Mouse (Mus musculus) adrenal gland, adult 18-20 months (tissue): ENCODE results near the gene Tnfrsf25. TPM values are rescaled to one million over a fixed set of nuclear protein-coding genes. Genes with fewer than 3 reads are reported as not detected.

Source experiments
- DNase-seq, 2 experiments: peaks; one replicate each; pipeline ENCODE4 v3.0.0; 2021 to 2022; ENCODE audit warnings: low spot score in 2 of 2
- total RNA-seq, 2 experiments: library from RNA; stranded (reverse); gene quantifications; 1 replicate in 1 of 2; 2 replicates in 1 of 2; pipeline ENCODE4 v1.2.3; 2021

Tnfrsf25 gene
- total RNA-seq, 2 experiments from 2014 or later: 1.3 to 2.8 TPM

- DNase-seq: no peak
Observed at GRCm38 (mm10) chr4:152090191-152090590, 25.5 kb upstream of the Tnfrsf25 start.

- no peak for DNase-seq
Observed at GRCm38 (mm10) chr4:152092751-152093293, 22.9 kb upstream of the Tnfrsf25 start.

GRCm38 (mm10) chr4:152094233-152094632, 21.5 kb upstream of the Tnfrsf25 start:
- no peak for DNase-seq

GRCm38 (mm10) chr4:152095937-152096910, 19.5 kb upstream of the Tnfrsf25 start:
- DNase-seq: peak; percentile 75 to 88

- no peak for DNase-seq
Observed at GRCm38 (mm10) chr4:152096927-152097326, 18.8 kb upstream of the Tnfrsf25 start.

DNA sequence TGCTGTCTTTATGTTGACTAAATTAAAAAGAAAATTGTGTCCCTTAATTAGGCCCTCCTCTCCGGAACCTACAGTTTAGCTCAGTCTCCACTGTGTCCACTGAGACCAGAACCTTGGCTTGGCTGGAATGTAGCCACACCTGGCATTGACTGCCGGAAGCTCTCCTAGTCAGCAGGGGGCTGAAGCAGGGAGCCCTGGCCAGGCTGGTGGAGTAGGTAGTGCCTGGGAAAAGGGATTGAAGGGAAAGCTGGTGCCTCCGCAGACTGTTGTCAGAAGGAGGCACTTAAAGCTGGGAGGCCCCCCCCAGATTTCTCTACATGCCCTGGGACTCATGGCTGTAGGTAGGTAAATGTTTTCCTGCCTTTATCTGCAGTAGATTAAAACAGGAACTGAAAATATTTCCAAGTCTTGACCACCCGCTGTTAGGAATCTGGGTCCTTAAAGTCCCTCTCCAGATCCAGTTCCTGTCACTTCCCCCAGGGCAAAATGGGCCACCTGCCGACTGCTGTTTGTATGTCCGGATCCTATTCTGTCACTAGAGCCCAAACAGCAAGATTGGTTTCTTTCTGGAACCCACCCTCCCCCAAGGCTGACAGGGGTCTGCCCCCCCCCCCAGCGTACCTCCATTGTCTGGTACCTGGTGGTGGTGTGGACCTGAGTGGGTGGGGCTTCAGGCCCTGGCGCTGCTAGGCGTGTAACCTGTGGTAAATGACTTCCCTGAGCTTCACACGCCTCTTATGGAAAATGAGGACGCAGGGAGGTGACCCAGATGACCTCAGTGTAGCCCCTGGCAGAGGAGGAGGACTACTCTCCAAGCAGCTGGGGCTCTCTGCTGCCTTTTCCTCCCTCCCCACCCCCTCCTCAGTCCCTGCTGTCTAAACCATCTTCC, 17.6 kb upstream of the Tnfrsf25 start:
- no peak for DNase-seq

DNA sequence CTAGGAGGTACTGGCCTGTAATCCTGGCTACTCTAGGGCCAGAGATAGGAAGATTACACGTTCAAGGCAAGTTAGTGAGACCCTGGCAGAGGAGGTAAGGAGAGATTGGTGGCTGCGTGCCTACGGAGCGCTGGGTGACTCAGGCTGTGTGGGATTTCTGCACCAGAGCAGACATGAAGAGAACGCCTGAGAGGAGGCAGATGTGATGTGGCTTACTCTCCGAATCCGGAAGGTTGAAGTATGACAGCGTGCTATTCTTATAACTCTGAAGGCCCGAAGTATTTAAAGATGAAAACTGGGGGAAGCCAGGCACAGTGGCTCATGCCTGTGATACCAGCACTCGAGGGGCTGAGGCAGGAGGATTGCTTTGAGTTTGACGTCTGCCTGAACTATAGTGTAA, 15.2 kb upstream of the Tnfrsf25 start:
- DNase-seq: no peak

- DNase-seq: no peak
Observed at GRCm38 (mm10) chr4:152101081-152101653, 14.6 kb upstream of the Tnfrsf25 start.

DNA sequence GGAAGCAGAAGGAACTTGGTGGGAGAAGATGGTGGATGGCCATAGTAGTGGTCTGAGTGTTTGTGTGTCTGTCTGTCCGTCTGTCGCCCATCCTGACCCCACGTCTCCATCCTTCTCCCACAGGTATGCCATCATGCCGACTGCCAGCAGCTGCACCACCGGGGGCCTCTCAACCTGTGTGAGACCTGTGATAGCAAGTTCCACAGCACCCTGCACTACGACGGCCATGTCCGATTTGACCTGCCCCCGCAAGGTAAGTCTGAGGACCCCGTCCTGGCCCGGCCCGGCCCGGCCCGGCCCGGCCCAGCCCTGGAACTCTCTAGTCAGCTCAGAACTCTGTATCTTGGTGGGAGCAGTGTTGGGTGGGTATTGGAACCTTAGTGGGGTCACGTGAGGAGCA, 13.8 kb upstream of the Tnfrsf25 start:
- DNase-seq: no peak

- DNase-seq: peak; percentile 71 to 72
Observed at GRCm38 (mm10) chr4:152103025-152103424, 12.7 kb upstream of the Tnfrsf25 start.

GRCm38 (mm10) chr4:152106746-152107145, 9.0 kb upstream of the Tnfrsf25 start:
- DNase-seq: no peak

DNA sequence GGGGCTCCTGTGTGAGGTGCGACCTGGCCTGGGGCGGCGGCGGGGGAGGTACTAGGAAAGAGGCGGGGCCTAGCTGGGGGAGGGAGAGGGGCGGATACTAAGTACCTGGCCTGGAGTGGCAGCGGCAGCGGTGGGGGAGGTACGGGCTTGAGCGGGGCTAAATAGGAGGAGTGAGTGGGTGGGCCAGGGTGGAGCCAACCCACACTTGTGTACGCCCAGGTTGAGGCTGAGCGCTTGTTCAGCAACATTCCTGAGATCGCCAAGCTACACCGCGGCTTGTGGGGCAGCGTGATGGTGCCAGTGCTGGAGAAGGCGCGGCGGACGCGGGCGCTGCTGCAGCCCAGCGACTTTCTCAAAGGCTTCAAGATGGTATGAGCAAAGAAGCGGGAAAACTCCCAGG, 8.2 kb upstream of the Tnfrsf25 start:
- DNase-seq: peak in 1 of 2 experiments; percentile 26

DNA sequence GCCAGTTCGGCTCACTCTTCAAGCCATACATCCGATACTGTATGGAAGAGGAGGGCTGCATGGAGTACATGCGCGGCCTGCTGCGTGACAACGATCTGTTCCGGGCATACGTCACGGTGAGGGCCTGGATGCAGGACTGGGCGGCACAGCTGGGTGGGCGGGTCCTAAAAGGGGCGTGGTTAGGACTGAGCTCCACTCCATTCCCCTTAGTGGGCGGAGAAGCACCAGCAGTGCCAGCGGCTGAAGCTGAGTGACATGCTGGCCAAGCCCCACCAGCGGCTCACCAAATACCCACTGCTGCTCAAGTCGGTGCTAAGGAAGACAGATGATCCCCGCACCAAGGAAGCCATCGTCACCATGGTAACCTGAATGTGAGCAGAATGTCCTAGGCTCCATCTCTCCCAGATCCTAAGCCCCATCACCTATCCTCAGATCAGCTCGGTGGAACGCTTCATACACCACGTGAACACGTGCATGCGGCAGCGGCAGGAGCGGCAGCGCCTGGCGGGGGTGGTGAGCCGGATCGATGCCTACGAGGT, 7.7 kb upstream of the Tnfrsf25 start:
- peak; percentile 62 to 68 for DNase-seq

DNA sequence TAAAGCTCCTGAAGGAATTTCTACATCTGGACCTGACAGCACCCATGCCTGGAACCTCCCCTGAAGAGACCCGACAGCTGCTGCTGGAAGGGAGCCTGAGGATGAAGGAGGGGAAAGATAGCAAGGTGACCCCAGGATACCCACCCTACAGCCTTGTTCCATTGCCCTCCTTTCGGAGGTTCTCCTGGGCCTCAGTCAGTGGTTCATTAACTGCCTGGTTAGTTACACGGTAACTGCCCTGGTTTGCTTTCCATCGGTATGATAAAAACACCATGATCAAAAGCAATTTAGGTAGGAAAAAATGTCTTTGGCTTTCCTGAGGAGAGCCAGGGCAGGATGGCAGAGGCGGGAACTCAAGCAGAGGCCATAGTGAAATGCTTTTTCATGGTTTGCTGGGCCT, 7.1 kb upstream of the Tnfrsf25 start:
- no peak for DNase-seq

GRCm38 (mm10) chr4:152109509-152109908, 6.2 kb upstream of the Tnfrsf25 start:
- DNase-seq: no peak

GRCm38 (mm10) chr4:152110689-152111088, 5.0 kb upstream of the Tnfrsf25 start:
- DNase-seq: no peak

GRCm38 (mm10) chr4:152112329-152112728, 3.4 kb upstream of the Tnfrsf25 start:
- DNase-seq: no peak

GRCm38 (mm10) chr4:152114080-152114479, 1.7 kb upstream of the Tnfrsf25 start:
- DNase-seq: no peak

DNA sequence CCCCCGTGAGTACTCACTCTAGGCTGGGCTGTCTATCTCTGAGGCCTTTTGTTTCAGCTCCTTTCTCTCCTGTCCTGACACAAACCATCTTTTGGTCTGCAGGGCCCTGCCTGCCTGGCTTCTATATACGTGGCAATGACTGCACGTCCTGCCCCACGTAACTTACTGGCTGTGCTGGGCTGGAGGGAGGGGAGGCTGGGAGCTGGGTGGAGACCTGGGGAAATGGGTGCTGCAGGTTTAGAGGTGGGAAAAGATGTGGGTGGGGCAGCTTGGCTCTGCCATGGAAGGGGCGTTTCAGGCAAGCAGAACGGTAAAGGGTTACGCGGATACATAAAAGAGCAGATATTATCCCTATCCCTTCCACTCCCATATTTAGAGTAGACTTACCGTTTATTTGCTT, 1.8 kb downstream of the Tnfrsf25 start:
- DNase-seq: no peak

- peak in 1 of 2 experiments; percentile 44 for DNase-seq
Observed at GRCm38 (mm10) chr4:152119396-152120292, 3.9 kb downstream of the Tnfrsf25 start.
